Mouse (Mus musculus) brain, embryonic 14.5 days (tissue): ENCODE measurements around the gene Sema3g.

ENCODE experiments used
- CTCF ChIP-seq: fragments of 200-500 bp; IDR thresholded peaks from 2 replicates; pipeline ENCODE4 v1.5.1; 2012; ENCODE audit warnings: inconsistent platforms, mild to moderate bottlenecking, moderate library complexity, borderline replicate concordance; ENCODE audit not compliant: insufficient read depth, insufficient read length; ENCODE audit errors: extremely low read depth
- POLR2A ChIP-seq: fragments of 200-500 bp; IDR thresholded peaks from 2 replicates; pipeline ENCODE4 v1.6.1; 2012; ENCODE audit warnings: mild to moderate bottlenecking, inconsistent platforms, borderline replicate concordance; ENCODE audit not compliant: poor library complexity, insufficient read depth, insufficient read length, severe bottlenecking; ENCODE audit errors: extremely low read depth

- TF ChIP-seq POLR2A: no peak
- TF ChIP-seq CTCF: no peak
Observed at GRCm38 (mm10) chr14:31181512-31181911, 36.1 kb upstream of the Sema3g start.
